Mouse (Mus musculus) liver, postnatal 0 days (tissue): ENCODE measurements at regions not wholly inside any gene's neighbourhood (a gene's known extent, or its start where the extent isn't known, plus 50 kb on each side); places are given as distances from the start of the nearest gene placed in this dataset.

Experiments used
- CTCF ChIP-seq: sonication (generic); IDR thresholded peaks from 2 replicates; pipeline ENCODE4 v1.5.1; 2016; ENCODE audit warnings: antibody characterized with exemption, low read depth
- EP300 ChIP-seq: IDR thresholded peaks from 2 replicates; pipeline ENCODE4 v1.6.1; 2016; ENCODE audit warnings: antibody characterized with exemption, low read depth, mild to moderate bottlenecking

GRCm38 (mm10) chr5:146641931-146642330 lies 56.9 kb upstream of the Gpr12 start:
- TF ChIP-seq CTCF = no peak
- no peak for TF ChIP-seq EP300
